Mouse (Mus musculus) liver, embryonic 16.5 days (tissue): ENCODE results near the gene Pkp4. TPM values are rescaled to one million over a fixed set of nuclear protein-coding genes. Genes with fewer than 3 reads are reported as not detected.

Source experiments
- ATAC-seq: fragments of 200-750 bp; cut with Nextera tagmentation; 2 replicates; pipeline ENCODE4 v1.8.0; 2017; ENCODE audit warnings: low read depth, mild to moderate bottlenecking, moderate number of reproducible peaks, moderate library complexity
- H3K27ac ChIP-seq: fragments of 300-500 bp; sonication (generic); 2 replicates; pipeline ENCODE4 v1.5.1; 2014; ENCODE audit warnings: mild to moderate bottlenecking, low read length
- H3K27me3 ChIP-seq: fragments of 300-500 bp; sonication (generic); 2 replicates; pipeline ENCODE4 v1.6.1; 2014; ENCODE audit warnings: low read depth, low read length, mixed read lengths; ENCODE audit not compliant: control insufficient read depth, insufficient read depth
- H3K36me3 ChIP-seq: fragments of 300-500 bp; sonication (generic); 2 replicates; pipeline ENCODE4 v1.6.1; 2014; ENCODE audit warnings: mild to moderate bottlenecking; ENCODE audit not compliant: control insufficient read depth, insufficient read depth
- H3K4me1 ChIP-seq: fragments of 300-500 bp; sonication (generic); 2 replicates; pipeline ENCODE4 v1.6.1; 2014; ENCODE audit warnings: low read depth, low read length, mixed read lengths; ENCODE audit not compliant: control insufficient read depth
- H3K4me2 ChIP-seq: fragments of 300-500 bp; sonication (generic); 2 replicates; pipeline ENCODE4 v1.6.1; 2014; ENCODE audit warnings: low read depth, low read length, mixed read lengths
- H3K4me3 ChIP-seq: fragments of 300-500 bp; sonication (generic); 2 replicates; pipeline ENCODE4 v1.5.1; 2014; ENCODE audit warnings: low read depth, mild to moderate bottlenecking, low read length
- H3K9ac ChIP-seq: fragments of 300-500 bp; sonication (generic); 2 replicates; pipeline ENCODE4 v1.6.1; 2014; ENCODE audit warnings: low read depth, low read length
- H3K9me3 ChIP-seq: fragments of 300-500 bp; sonication (generic); replicated peaks from 2 replicates; pipeline ENCODE4 v1.6.1; 2016; ENCODE audit warnings: low read length; ENCODE audit not compliant: control insufficient read depth
- WGBS: fragments of 180-500 bp; shearing (Covaris S2); extraction: QIAGEN DNeasy Blood & Tissue Kit; methylation state at CpG from one replicate; pipeline ENCODE4 v1.1.7; 2014; ENCODE audit not compliant: insufficient replicate concordance; 5-methylcytosine and 5-hydroxymethylcytosine counted together
- polyA plus RNA-seq: library from polyadenylated mRNA; unstranded; fragments of >200 nt; fragmentation: Nextera tagmentation; extraction: Ambion mirVana; gene quantifications from 2 replicates; pipeline ENCODE4 v1.2.1, GENCODE M21; 2015

Gene Pkp4
- polyA plus RNA-seq, 1 experiment from 2014 or later, result 6.1 TPM

DNA sequence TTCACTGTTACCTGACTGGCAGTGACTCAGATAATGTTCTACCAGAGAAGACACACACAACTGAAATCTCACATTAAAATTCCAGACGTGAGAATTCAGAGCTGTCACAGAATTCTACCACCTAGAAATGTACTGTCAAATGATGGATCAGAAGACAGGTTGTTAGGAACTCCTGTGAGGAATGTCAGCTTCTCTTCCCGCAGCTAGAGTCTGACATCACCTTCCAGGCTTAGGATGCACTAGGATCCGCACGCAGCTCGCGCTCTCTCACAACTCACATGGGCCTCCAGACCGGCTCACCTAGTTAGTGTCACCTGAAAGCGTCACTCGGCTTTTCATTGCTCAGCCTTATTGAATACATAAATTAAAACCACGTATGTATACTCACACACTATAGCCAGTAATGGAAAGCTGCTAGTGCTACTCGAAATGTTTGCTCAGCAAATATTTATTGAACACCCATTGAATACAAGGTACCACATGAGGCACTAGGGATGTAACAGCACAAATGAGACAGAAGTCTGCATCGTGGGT is 142.9 kb downstream of the Pkp4 start:
- Histone ChIP-seq H3K27me3 (no peaks in the 10 kb centered on the region), H3K4me1 (no peaks in the 10 kb centered on the region), H3K27ac (no peak overlapping the region), H3K4me3 (no peak overlapping the region), H3K9me3 (no peaks in the 10 kb centered on the region), H3K4me2 (no peak overlapping the region), H3K36me3 (peaks cover 4% of the 10 kb centered on the region), H3K9ac (no peak overlapping the region)
- 76% methylated on average over 12 of the region's 12 CpGs for WGBS
- ATAC-seq, result no peak

DNA sequence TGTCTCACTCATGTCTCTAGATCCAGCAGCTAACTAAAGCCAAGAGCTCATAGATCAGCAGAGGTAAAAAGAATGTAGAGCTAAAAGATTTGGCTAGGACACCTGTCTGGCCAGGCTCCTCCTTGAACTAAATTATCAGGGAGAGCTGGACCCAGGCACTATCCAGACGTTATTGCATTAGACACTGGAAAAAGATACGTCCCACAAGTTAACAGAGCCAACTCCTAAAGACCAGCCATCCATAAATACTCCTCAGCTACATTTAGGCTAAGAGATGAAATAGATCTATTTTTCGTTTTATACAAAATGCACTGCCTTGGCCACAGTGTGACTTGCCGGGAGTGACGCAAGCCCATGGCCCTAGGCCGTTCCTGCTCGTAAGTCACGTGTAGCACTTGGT is 146.7 kb downstream of the Pkp4 start:
- Histone ChIP-seq H3K36me3 (peaks cover 4% of the 10 kb centered on the region), H3K27me3 (no peaks in the 10 kb centered on the region), H3K9ac (no peak overlapping the region), H3K27ac (no peak overlapping the region), H3K9me3 (no peaks in the 10 kb centered on the region), H3K4me2 (no peak overlapping the region), H3K4me1 (no peaks in the 10 kb centered on the region), H3K4me3 (no peak overlapping the region)
- 80% methylated on average over 8 of the region's 8 CpGs for WGBS
- no peak for ATAC-seq

DNA sequence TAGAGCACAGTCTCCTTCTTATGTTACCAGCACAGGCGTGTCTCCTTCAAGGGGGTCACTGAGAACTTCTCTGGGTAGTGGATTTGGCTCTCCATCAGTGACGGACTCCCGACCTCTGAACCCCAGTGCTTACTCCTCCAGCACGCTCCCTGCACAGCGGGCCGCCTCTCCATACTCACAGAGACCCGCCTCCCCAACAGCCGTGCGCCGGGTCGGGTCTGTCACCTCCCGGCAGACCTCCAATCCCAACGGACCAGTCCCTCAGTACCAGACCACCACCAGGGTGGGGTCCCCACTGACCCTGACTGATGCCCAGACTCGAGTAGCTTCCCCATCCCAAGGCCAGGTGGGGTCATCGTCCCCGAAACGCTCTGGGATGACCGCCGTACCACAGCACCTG is 147.4 kb downstream of the Pkp4 start:
- H3K4me2 ChIP-seq, result no peak overlapping the region
- ATAC-seq, result no peak
- 84% methylated on average over 19 of the region's 19 CpGs for WGBS

DNA sequence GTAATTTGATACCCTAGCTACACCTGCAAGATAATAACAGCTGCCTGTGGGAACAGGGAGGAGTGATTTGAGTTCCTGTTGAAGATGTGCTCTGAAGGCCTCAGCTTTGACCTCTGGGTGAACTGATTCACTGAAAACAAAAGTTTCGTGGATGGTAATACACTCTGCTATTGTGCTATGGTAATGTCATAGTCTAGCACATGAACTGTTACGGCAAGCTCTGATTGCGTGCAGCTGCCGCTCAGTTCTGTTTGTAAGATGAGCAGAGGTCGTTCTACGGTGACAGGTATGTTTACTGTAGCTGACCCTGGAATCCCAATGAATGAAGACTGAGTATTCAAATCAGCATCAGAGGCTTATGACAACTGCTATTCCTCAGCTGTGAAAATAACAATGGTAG is 152.6 kb downstream of the Pkp4 start:
- Histone ChIP-seq H3K9me3 (no peaks in the 10 kb centered on the region), H3K27me3 (no peaks in the 10 kb centered on the region), H3K36me3 (peaks cover 10% of the 10 kb centered on the region), H3K4me3 (no peak overlapping the region), H3K4me1 (no peaks in the 10 kb centered on the region; the same call in 1 of the 2 replicates), H3K27ac (no peak overlapping the region), H3K4me2 (no peak overlapping the region), H3K9ac (no peak overlapping the region)
- ATAC-seq, result peak; percentile 53
- 72% methylated on average over 6 of the region's 6 CpGs for WGBS

More for the DNA sequence above, 147.4 kb downstream of the Pkp4 start:
- Histone ChIP-seq H3K27me3 (no peaks in the 10 kb centered on the region), H3K9ac (no peak overlapping the region), H3K4me3 (no peak overlapping the region), H3K4me1 (no peaks in the 10 kb centered on the region), H3K27ac (no peak overlapping the region), H3K36me3 (peaks cover 4% of the 10 kb centered on the region), H3K9me3 (no peaks in the 10 kb centered on the region)

DNA sequence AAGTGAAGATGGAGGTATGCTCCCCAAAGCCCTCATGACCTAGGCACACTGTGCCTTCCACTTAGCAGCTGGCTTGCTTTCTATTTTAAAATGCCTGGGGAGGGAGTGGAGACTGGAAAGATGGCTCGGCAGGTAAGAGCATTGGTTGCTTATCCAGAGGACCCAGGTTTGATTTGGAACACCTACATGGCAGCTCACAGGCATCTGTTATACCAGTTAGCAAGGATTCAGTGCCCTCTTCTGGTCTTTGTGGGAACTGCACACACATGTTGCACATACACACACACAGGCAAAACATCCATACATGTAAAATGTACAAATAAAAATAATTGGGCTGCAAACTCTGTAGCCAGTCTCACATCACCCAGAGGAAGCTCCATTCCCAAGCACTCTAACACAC is 158.0 kb downstream of the Pkp4 start:
- H3K4me3 ChIP-seq, result no peak overlapping the region
- H3K9ac ChIP-seq, result no peak overlapping the region
- no peaks in the 10 kb centered on the region; the same call in 1 of the 2 replicates for H3K4me1 ChIP-seq
- H3K36me3 ChIP-seq, result peaks cover 17% of the 10 kb centered on the region
- no peak overlapping the region for H3K27ac ChIP-seq
- H3K9me3 ChIP-seq, result peaks cover 6% of the 10 kb centered on the region
- H3K4me2 ChIP-seq, result no peak overlapping the region
- WGBS, result 67% methylated on average over 1 of the region's 1 CpGs
- no peak for ATAC-seq
- H3K27me3 ChIP-seq, result no peaks in the 10 kb centered on the region

DNA sequence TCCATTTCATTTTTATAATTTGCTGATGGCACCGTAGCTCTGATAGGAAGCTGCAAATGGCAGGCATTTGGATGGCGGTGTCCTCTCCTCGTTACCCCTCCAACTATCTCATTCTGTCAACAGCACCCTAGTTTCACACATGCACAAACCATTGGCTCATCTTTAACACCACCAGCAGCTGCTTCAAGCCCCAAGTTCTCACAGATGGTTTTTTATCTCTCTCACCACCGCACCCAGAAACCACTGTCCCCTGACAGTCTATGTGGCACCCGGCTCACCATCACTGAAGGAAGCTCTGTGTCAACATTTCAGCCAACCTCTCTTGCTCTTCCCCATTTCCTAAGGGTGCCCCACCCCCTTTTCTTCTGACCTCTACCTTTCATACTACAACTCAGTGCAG is 167.3 kb downstream of the Pkp4 start:
- H3K27ac ChIP-seq, result no peak overlapping the region
- no peak overlapping the region for H3K9ac ChIP-seq
- ATAC-seq, result no peak
- no peak overlapping the region for H3K4me3 ChIP-seq
- H3K36me3 ChIP-seq, result no peaks in the 10 kb centered on the region
- H3K4me1 ChIP-seq, result no peaks in the 10 kb centered on the region
- H3K4me2 ChIP-seq, result no peak overlapping the region
- no peaks in the 10 kb centered on the region for H3K9me3 ChIP-seq
- 41% methylated on average over 5 of the region's 5 CpGs for WGBS
- no peaks in the 10 kb centered on the region for H3K27me3 ChIP-seq

DNA sequence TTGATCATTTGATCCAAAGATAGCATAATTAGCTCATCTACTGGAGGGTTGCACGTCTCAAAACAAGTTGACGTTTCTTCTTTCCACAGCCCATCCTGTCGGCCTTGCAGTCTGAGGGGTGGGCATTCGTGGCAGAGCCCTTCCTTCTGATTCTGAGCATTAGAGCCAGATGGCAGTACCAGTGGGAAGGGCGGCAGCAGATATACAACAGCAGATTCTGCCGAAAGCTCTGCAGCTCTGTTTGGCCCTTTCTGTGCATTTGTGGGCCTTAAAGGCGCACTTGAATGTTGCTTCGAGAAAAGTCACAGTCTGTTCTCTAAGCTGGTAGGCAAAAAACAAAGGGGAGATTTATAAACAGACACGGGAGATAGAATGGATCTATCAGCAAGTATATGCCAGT is 170.4 kb downstream of the Pkp4 start:
- Histone ChIP-seq H3K36me3 (no peaks in the 10 kb centered on the region; the same call in 1 of the 2 replicates), H3K9ac (no peak overlapping the region), H3K4me3 (no peak overlapping the region), H3K9me3 (no peaks in the 10 kb centered on the region), H3K4me1 (no peaks in the 10 kb centered on the region), H3K27ac (no peak overlapping the region), H3K4me2 (no peak overlapping the region), H3K27me3 (no peaks in the 10 kb centered on the region)
- WGBS, result 78% methylated on average over 9 of the region's 9 CpGs
- no peak for ATAC-seq

DNA sequence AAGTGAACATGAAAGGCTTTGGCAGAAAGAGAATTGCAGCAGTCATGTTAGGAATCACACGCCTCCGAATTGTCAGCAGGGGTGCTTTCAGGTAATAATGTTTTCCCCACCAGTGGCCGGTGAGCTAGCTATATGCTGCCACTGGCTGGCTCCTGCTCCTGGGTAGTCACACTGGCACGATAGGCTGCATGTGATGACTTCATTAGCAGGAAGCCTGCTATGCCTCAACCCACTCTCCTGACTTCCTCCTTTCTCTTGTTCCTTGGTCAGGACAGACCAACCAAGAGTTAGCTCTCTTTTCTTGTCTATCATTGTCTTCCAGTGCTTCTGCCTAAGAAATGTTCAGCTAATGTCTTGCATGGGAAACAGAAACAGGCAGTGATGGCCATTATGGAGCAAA is 171.9 kb downstream of the Pkp4 start:
- ATAC-seq, result no peak
- Histone ChIP-seq H3K4me2 (no peak overlapping the region), H3K4me1 (no peaks in the 10 kb centered on the region), H3K27me3 (no peaks in the 10 kb centered on the region), H3K9ac (no peak overlapping the region), H3K9me3 (no peaks in the 10 kb centered on the region), H3K27ac (no peak overlapping the region), H3K36me3 (no peaks in the 10 kb centered on the region; the same call in 1 of the 2 replicates), H3K4me3 (no peak overlapping the region)
- 57% methylated on average over 4 of the region's 4 CpGs for WGBS

DNA sequence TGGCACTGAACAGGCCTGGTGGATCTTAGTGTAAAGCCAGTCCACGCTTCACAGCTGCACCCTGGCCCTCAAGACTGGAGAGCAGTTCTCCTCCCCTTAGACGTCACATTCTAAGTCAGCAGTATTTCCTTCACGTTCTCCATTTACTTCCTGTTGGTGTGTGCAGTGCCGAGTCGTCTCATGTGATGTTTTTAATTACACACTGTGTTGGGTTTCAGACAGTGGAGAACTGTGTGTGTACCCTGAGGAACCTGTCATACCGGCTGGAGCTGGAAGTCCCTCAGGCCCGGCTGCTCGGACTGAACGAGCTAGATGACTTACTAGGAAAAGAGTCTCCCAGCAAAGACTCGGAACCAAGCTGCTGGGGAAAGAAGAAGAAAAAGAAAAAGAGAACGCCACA is 177.9 kb downstream of the Pkp4 start:
- Histone ChIP-seq H3K9ac (no peak overlapping the region), H3K4me1 (no peaks in the 10 kb centered on the region; the same call in 1 of the 2 replicates), H3K9me3 (no peaks in the 10 kb centered on the region), H3K4me2 (no peak overlapping the region), H3K27me3 (no peaks in the 10 kb centered on the region), H3K4me3 (no peak overlapping the region), H3K27ac (no peak overlapping the region), H3K36me3 (no peaks in the 10 kb centered on the region; the same call in 1 of the 2 replicates)
- 67% methylated on average over 11 of the region's 11 CpGs for WGBS
- ATAC-seq, result peak; percentile 27; the same call in 1 of the 2 replicates
